Mouse (Mus musculus) ovary, adult 18-20 months (tissue): ENCODE data around the gene Dcps.

Source experiments
- DNase-seq: peaks from one replicate; pipeline ENCODE4 v3.0.0; 2022; ENCODE audit warnings: low spot score, mixed read lengths

Gene Dcps

DNA sequence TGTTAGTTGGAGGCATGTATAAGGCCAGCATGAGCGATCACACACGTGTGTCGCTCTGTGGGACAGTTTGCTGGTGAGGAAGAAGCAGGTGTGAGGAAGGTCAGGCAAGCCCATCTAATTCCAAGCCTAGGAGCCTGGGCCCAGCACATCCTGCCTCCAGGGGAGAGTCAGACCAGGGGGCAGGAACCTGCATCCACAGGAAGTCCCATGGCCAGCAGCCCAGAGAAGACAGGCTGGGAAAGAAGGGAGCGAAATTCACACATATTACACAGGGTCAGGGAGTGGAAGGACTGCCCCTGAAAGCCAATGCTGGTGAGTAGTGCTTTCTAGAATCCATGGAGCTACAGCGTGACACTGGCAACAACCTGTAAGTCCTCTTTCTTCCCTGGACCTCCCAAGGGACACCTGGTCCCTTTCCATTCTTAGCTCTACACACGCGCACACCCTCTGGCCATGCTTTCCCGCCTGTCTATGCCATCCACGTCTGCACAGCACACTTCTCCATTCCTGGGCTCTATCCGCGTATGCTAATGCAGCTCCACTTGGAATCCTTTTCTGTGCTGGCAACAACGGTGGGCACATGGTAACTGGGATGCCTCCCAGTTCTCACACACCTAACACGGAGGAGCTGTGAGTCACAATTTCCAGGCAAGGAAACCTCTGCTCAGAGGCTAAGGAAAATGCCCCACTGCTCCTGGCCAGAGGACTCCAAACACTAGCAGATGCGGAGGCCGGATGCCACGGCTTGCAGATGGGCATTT, 44.0 kb downstream of the Dcps start:
- no peak for DNase-seq

DNA sequence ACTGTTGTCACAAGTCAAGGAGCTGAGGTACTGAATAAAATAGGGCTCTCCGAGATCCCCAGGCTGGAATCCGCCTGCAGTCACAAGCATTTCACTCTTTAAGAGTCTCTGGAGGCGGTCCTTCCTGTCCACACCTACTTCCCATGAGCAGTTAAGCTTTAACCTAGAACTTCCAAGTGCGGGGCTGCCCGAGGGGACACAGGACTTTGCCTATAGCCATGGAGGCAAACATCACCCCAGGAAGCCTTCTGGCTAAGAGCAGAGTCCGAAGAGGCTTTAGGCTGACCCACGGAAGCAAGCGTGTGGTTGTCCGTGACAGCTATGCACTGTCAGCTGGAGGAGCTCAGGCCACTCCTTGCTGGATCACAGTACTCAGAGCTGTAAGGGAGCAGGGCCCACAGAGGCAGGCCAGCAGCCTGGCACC, 46.9 kb downstream of the Dcps start:
- DNase-seq: no peak

DNA sequence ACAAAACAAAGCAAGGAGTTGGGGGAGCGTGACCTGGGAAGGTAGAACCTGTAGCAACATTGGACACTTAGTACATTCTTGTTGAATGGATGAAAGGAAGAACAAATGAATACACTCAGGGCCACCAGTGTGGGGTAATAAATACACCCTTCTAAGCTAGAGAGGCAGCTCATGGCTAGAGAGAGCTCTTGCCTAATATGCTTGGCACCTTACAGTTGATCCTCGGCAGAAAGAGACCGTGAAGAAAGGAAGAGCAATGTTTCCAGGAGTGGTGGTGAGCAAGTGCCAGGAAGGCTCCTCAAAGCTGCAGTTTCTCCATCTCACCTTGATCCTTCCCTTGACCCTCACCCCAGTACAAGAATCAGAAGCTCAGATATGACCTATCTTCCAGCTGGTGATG, 47.3 kb downstream of the Dcps start:
- no peak for DNase-seq

DNA sequence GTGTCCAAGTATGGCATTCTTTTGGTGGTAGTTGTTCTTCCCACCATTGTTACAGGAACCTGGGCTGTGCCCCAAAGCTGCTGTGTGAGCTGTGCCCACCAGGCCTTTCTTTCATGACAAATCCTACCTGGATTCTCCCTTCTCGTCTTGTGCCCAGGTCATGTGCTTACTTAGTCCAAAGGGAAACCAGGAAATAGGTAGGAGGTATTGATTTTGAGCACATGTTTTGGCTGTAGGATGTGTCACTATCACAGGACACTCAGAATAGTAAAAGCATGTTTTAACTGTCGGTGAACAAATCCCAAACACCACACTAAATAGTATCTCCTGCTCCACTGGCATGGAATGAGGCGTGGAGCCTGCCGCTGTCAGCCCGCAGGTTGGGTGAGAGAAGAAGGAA, 48.3 kb downstream of the Dcps start:
- DNase-seq: no peak

DNA sequence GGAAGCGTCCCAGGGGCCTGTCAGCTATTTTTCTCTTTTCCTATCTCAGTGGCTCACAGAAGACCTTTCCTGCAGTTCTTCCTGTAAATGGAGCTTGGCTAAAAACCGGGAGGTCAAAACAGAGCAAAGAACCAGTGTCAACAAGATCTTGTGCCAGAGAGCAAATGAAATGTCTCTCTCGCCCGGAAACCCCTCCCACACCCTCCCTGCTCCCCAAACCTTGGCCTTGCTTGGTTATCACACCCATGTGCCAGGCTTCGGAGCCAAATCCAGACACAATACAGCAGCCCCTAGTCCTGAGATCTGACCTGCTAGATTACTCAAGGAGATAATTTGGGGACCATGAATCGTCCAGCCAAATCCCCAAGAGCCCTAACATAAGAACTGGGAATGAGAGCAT, 48.7 kb downstream of the Dcps start:
- DNase-seq: peak; percentile 76

DNA sequence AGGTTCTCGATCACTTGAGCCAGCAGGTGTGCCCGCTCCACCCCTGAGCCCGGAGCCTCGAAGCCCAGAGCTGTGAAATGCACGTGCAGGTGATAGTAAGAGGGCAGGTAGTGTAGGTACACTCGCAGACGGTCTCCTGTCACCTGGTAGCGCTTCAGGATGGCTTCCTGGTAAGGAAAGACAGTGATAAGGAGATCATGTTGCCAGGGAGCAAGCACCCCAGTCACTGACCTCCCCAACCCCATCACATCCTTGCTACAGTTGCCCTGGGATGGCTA, 51.2 kb downstream of the Dcps start:
- no peak for DNase-seq

DNA sequence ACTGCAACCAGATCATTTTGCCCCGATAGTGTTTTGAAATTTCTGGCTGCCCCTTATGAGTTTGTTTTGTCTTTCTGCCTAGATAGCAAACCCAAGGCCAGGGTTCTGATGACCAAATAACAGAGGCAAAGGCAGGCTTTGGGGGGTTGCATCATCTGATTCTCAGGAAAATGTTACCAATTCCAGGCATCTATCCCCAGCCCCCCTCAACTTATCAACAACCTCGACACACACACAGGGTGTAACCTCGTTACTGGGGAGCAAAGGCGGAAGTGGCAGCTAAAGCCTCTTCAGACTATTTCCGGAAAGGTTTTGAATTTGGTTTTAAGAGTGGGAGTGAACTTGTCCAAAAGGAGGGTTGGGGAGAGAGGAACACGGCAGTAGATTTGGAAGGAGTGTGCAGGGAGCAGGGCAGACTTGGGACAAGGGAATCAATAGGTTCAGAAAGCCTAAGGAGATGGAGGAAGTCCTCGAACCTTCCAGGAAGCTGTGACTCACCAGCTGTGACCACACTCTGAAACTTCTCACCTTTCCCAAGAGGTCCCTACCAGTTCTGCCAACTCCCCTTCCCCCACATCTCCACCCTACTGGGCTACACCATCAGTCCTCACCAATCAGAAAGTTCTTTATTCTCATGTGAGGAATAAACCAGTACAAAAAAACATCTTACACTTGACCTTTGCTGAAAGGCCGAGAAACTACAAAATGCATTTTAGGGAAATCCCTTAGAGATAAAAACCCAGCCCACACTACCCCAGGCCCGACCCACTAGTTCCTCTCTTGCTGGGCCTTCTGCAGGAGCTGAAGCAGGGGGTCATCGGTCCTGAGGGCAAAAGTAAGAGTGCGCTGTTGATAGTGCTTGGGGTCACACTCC, 51.8 kb downstream of the Dcps start:
- DNase-seq: peak; percentile 78

DNA sequence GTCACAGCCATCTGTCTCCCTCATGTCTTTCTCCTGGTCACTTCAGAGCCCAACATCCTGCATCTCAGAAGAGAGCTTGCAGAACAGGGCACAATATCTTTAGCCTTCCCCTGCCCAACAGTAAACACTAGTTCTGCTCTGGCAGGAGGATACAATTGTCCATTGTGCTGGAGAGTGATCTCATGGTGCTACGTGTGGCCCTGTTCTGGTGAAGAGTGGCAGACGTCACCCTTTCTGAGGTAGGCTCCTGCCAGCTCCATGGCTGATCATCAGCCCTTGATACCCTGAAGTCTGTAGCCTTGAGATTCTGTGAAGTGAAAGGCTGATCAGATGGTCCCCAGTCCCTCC, 52.4 kb downstream of the Dcps start:
- no peak for DNase-seq

DNA sequence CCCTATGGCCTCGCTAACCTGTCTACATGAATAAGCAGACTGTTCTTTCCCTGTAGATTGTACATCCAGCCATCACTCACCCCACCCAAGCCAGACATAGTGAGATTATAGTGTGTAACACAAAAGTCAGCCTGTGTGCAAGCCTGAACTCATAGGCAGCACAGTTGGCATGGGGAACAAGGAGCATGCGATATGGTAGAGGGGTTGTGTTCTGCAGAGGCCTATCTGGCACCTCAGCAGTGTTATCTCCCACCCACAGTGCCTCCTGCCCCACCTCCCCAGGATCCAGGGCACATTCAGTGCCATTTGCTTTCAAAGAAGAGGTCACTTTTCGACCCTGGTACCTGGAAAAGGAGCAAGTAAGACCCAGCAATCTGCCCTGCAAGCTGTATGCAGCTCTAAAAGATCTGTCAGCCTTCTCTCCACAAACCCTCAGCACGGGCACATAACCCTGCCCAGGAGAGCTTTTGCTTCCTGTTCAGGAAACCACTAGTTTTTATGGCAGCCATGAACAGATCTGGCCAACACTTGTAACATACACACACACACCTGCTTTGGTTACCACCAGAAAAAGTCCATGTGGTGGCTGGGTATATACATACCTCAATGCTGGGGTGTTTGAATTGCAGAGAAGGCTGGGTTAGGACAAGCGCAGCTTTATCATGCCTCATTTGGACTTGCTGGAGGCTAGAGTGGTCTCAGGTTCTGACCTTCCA, 53.2 kb downstream of the Dcps start:
- DNase-seq: no peak

DNA sequence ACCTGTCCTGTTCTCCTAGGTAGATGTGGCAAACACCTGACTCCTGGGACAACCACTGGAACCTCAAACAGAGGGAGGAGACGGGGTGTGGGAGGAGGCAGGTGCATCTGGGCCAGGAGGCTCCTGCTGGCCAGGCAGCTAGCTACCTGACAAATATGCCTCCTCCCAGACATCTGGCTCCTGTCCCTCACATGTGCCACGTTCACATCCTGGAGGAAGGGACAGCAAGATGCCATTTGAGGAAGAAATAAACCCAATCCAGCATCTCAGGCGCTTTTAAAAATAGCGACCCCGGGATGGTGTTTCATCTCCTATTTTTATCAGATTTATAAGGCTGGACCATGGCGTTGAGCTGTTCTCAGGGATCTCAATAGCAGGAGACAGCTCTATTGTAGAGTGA, 56.7 kb downstream of the Dcps start, which contains the start of gene St3gal4:
TSS of gene St3gal4 (minus strand) at position 101 of the 400 bp plus-strand sequence.
- no peak for DNase-seq

DNA sequence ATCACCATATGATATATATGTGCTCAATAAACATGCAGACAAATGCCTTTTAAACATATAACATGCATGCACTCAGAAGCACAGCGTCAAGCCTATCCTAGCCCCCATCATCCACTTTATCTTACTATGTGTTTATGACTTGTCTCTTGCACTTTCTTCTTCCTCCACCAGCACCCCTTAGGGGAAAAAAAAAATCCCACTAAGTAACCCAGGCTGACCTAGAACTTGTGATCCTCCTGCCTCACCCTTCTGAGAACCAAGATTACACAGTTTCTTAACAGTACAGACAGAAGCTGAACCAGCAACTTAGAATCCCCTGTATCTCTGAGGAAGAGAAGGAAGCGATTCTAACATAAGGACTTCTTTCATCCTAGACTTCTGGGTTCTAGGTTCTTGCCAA, 57.3 kb downstream of the Dcps start:
- no peak for DNase-seq

DNA sequence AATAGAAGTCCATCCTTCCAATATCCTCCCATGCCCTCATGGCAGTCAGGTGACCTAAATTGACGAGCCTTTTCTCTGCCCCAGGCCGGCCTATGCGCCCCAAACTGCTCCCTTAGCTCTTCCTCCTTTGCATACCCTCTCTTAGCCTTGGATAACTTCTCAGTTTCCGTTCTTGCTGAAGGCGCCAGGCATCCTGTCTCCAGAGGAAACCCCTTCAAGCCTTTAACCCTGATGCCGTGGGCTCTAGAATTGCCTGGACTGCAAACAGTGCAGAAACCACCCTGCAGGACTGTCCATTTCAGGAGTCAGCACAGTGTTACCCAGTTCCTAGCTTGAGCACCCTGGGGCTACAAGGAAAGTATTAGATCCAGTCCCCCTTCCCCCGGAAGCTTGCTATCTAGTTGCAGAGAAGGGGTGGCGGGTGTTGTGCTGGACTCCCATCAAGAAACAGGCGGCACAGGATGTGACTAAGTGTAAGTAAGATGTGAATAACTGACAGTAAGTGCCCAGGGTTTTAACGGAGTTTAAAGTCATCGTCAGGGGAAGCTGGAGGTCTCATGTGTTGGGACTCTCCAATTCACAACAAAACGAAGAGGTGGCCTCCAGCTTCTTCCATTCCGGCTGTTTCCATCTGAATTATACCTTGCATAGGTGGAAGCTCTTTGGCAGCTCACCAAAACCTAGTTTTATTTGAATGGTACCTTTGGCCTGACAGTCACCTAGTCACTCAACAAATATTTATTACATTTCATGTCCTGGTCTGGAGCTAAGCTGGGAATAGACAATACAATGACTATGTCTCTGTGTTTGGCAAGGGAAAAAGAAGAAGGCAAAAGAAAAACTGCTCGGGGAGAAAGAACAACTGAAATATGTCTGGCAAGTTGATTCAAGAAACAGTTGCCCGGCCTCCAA, 58.2 kb downstream of the Dcps start:
- no peak for DNase-seq

DNA sequence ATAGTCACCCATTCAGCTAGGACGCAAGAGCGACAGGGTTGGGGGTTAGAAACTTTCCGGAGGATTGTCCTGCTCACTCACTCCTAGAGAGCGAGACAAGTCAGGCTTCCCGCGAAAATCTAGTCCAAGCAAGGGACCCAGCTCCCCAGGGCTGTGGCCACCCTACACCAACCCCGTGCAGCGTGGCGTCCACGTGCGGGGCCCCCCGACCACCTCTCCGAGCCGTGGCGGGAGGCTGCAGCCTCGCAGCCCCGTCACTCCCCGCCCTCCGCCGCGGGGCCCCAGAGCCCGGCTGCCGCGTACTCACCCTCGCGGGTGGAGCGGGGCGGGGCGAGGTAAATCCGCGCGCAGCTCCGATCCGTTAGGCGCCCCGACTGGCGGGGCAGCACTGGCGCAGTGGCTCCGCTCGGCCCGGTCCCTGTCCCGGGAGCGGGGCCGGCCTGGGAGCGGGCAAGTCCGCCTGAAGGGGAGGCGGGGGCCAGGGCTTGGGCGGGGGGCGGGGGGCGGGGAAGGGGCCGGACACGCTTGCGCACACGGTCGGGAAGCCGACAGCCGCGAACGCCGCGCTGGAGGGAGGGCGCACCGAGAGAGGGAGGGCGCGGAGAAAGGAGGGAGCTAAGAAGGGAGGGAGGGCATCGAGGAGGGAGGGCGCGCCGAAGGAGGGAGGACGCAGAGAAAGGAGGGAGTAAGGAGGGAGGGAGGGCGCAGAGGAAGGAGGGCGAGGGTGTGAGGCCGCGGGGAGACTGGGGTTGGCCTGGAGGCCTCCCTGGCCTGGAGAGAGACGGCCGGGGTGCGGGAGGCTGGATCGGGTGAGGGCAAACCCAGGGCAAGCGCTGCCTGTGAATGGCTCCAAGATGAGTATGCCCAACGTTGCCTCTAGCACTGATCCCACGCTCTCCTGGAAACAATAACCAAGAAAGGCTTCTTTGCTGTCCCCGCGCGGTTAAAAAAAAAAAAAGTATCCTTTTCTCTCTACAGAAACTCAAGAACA, 59.2 kb downstream of the Dcps start:
- peak; percentile 87 for DNase-seq

DNA sequence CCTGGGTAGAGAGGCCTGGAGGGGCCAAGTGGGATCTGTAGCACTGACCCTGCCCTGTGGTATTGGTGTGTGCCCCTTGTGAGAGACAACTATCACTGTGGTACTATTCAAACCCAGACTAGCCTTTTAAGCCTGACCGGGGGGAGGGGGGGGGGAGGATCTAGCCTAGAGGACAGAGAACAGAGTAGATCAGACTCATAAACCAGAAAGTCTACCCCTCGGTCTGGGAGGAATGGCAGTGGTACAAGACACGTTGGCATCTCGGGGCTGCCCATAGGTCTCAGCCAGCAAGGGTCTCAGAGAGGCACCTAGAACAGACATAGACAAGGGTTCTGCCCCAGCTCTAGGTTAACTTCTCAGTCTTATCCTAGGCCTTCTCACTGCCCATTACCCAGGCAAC, 60.1 kb downstream of the Dcps start:
- DNase-seq: no peak

DNA sequence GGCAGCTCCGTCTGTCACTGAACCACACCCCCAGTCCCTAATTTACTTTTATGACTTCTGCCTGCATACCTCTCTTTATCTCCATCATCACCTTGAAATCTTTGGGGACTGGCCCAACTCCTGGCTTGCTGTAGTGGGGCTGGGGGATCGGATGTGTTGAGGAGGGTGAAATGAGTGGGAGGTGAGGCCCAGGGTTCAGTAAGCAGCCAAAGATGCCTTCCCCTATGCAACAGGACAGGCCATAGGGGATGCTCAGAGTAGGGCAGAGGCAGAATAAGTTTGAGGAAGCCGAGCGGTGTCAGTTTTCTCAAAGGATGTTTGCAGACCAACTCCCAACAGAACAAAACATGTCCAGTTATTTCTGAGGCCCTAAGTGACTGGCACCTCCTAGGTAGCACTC, 60.6 kb downstream of the Dcps start:
- no peak for DNase-seq

DNA sequence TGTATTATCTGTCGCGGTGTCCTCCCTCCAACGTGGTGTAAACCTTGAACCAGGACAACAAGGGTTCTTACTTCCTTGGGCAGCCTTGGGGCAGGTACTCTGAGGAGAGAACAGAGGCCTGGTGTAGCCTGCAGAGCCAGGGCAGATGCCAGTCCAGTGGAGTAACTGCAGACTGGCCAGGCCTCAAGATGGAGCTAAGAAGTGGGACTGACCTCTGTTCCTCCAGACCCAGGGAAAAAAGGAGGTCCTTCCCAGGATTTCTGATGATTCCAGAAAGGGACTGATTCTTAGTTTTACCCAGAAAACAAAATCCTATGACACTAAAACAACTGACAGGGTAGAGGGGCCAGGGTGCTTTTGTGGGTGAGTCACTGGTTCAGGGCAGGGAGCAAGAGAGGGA, 61.6 kb downstream of the Dcps start:
- DNase-seq: no peak

DNA sequence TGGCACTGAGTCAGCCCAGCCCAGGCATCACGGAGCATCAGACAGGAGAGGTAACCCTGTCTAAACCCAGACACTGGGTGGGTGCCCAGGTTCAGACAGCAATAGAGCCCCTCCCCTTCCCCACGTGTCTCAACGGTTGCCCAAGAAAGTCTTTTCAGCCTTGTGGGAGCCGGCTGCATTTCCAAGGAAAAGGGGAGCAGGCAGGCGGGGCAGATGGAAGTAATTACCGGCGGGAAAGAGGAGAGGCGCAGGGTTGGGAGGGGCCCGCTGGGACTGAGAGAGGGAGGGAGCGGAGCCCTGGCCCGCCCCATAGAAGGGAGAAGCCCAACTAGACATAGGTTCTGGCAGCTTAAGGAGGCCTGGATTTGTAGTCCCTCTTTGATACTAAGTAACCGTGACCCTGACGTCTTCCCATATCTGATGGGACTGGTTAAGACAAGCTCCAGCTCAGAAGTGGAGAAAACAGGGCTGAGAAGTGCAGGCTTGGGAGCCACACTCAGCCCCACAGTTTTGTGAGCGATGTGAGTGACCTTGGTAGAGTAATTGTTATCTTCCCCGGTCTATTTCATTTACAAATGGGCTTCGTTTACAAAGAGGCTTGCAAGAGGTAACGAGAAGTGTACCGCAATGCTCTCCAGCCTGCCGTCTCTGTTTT, 63.8 kb downstream of the Dcps start:
- peak; percentile 79 for DNase-seq

DNA sequence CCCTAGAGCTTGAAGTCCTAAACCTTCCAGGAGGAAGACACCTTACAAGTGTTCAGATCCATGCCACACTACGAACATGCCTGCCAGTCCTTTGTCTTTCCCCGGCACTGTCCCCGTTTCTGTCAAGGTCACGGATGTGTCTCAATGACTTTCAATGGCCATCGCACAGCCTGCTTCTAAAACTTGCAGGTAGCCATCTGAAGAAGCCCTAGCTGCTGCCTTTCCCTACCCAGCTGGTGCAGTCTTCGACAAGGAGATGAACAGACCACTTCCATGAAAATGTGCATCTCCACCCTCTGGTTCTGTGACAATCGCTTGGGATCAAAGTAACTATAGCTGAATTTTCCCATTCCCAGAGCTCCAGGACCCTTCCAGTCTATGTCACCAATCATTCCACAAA, 64.4 kb downstream of the Dcps start:
- no peak for DNase-seq

DNA sequence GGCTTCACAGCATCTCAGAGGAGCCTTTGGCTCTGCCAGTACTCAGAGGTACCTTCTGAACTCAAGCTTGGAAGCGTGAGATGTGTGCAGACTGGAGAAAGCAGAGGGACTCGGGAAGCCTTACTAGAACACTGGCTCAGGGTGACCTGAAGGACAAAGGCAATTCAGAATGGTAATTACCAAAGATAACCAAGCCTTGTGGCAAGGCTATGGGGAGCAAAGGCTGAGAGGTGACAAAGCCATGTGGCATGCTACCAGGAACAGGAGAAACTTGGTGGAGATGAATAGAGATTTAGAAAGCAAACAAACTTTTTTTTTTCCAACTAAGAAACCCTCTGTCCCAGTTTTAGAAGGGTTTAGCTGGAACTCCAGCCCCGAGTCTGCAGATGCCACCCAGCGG, 65.3 kb downstream of the Dcps start:
- no peak for DNase-seq

DNA sequence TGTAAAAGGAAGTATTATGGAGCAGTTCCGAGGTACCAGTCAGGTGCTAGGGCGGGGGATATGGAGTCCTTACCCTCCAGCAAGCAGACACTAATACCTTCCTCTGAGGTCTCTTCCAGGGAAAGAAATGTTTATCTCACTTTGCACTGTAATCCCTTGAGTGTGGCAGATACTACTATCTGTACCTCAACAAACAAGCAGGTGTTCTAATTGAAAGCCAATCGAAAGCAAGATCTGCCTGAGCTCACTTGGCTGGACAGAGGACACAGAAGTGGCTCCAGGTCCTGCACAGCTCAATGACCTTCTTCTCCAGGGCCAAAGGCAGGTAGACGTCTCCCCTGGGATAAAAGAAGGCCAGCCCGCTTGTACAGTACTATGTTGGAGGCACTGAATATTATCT, 65.8 kb downstream of the Dcps start:
- DNase-seq: no peak
